Mouse (Mus musculus) heart, postnatal 0 days (tissue): ENCODE data around the gene 4933428G20Rik.

Experiments used
- CTCF ChIP-seq: IDR thresholded peaks from 2 replicates; pipeline ENCODE4 v1.5.1; 2016; ENCODE audit warnings: antibody characterized with exemption, control low read depth, low read depth
- EP300 ChIP-seq: IDR thresholded peaks from 2 replicates; pipeline ENCODE4 v1.6.1; 2016; ENCODE audit warnings: antibody characterized with exemption, low read depth

GRCm38 (mm10) chr11:97451625-97452024, 48.5 kb downstream of the 4933428G20Rik start:
- TF ChIP-seq EP300 (no peak), CTCF (no peak)
